Comparison of ENCODE assay signal across 11 mouse cellular contexts in the genomic region with DNA sequence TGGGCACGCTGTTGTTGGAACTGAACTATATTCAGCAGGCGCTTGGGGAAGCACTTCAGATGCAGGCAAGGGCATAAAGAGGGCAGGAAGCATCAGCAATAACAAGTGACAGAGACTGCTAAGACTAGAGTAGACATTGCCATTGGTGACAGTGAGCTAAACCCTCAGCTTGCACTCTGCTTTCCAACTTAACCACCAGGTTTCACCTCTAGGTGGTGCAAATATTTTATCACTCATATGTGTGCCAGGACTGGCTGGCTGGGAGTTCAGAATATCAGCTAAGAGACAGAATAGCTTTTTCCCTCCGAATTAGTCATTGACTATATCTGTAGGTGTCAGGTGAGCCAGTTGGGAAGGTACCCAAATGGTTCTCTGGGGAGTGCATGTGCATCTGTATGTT. TPM values are rescaled to one million over a fixed set of nuclear protein-coding genes. Genes with fewer than 3 reads are reported as not detected.
A peak's percentile ranks its signal among the peaks of the same experiment; 100 is the strongest.
DNase-seq lines count a peak whose midpoint lies in the region; ATAC-seq lines count a peak whose summit lies in the region.
"Had no signal": no experiment of that assay in that cellular context is flagged by ENCODE, and none has a peak within 500 bp of the region (broad histone marks: within the 10 kb centered on the region; RNA-seq: fewer than 3 reads in every experiment).

No protein-coding gene starts in this region.

- peaks cover 3% of the 10 kb centered on the region; the same call in 1 of the 2 replicates for H3K36me3 ChIP-seq in kidney, embryonic 16.5 days (ENCODE audit: insufficient read depth, low read length)

- H3K9ac ChIP-seq in kidney, embryonic 16.5 days (replicated peaks; ENCODE audit: low read length) = no peak overlapping the region
- H3K9ac ChIP-seq: embryonic facial prominence, embryonic 15.5 days had no signal

- H3K27me3 ChIP-seq in kidney, embryonic 16.5 days (ENCODE audit: insufficient read depth, low read length) = no peaks in the 10 kb centered on the region
- H3K27me3 ChIP-seq: embryonic facial prominence, embryonic 15.5 days had no signal

- no peak for ATAC-seq in kidney, embryonic 16.5 days (ENCODE audit: low FRiP score, low TSS enrichment)

- H3K27ac ChIP-seq in kidney, embryonic 16.5 days (ENCODE audit: low read length) = no peak overlapping the region
- H3K27ac ChIP-seq: embryonic facial prominence, embryonic 15.5 days had no signal

- H3K4me2 ChIP-seq in kidney, embryonic 16.5 days (replicated peaks; ENCODE audit: low read depth, low read length) = no peak overlapping the region
- H3K4me2 ChIP-seq: embryonic facial prominence, embryonic 15.5 days had no signal

- H3K4me3 ChIP-seq in kidney, embryonic 16.5 days (ENCODE audit: low read length) = no peak overlapping the region
- H3K4me3 ChIP-seq: embryonic facial prominence, embryonic 15.5 days had no signal

- 91% methylated on average over 3 of the region's 3 CpGs for WGBS in kidney, embryonic 16.5 days

- H3K9me3 ChIP-seq in kidney, embryonic 16.5 days (ENCODE audit: low read length) = no peaks in the 10 kb centered on the region
- H3K9me3 ChIP-seq: embryonic facial prominence, embryonic 15.5 days had no signal

- peak; percentile 19 for DNase-seq in embryo, embryonic 11 days
- DNase-seq in embryo, embryonic 10 days (ENCODE audit: low spot score) = no peak
- DNase-seq in layer of hippocampus, adult 11-12 months (ENCODE audit: low spot score) = peak; percentile 20
- DNase-seq in layer of hippocampus, adult 8-10 months (ENCODE audit: low spot score in 2 of 2) = no peak
- DNase-seq in CD4-positive helper T cell, adult 2 months (ENCODE audit: low read depth, low spot score) = peak; percentile 64
- DNase-seq in induced T-regulatory cell, adult 2 months (ENCODE audit: low read depth) = peak; percentile 72
- no peak for DNase-seq in yolk sac, embryonic 10.5 days (ENCODE audit: low spot score)
- DNase-seq: adrenal gland, postnatal 25 days; kidney, adult 18-20 months had no signal

- H3K4me1 ChIP-seq in kidney, embryonic 16.5 days (ENCODE audit: insufficient read depth, low read length) = 0 out of 2 replicates have a peak, but pooled peaks cover 5% of the 10 kb centered on the region
- H3K4me1 ChIP-seq: embryonic facial prominence, embryonic 15.5 days had no signal

RNA-seq across cellular contexts. Expression of a gene that starts 41.4 kb away (rescaled TPM):
- total RNA-seq in layer of hippocampus, adult 8-10 months (2022) = 10 to 100 TPM; 85.2 to 99.0 (median 92.5) TPM
- polyA plus RNA-seq in kidney, embryonic 16.5 days (2015; fragmentation: Nextera tagmentation; extraction: Ambion mirVana) = 32.1 and 35.6 TPM in 2 replicates

RNA-seq across cellular contexts. Expression of a gene that starts 43.7 kb away (rescaled TPM):
- total RNA-seq in layer of hippocampus, adult 8-10 months (2022) = 10 to 100 TPM; 55.5 to 66.1 (median 63.2) TPM
- polyA plus RNA-seq in kidney, embryonic 16.5 days (2015; fragmentation: Nextera tagmentation; extraction: Ambion mirVana) = 7.1 and 14.1 TPM in 2 replicates

Comparison
In these comparisons a context has a peak if more than half of its experiments do, and no peak if none do; other contexts are left out.
1. DNase-seq: peak in embryo, embryonic 11 days (single experiment), layer of hippocampus, adult 11-12 months (single experiment), CD4-positive helper T cell, adult 2 months (single experiment) and induced T-regulatory cell, adult 2 months (single experiment); none in embryo, embryonic 10 days (single experiment), layer of hippocampus, adult 8-10 months (0 of 2) and yolk sac, embryonic 10.5 days (single experiment).